Mouse (Mus musculus) ES-E14 (cell line): ENCODE data around the gene Asb16. TPM values are rescaled to one million over a fixed set of nuclear protein-coding genes. Genes with fewer than 3 reads are reported as not detected.

Source experiments
- DNase-seq: peaks from one replicate; pipeline ENCODE4 v3.0.0-alpha.2; 2013; ENCODE audit warnings: low read depth, low spot score
- H3K27ac ChIP-seq: 2 replicates; pipeline ENCODE4 v1.5.1; 2012; ENCODE audit warnings: low read depth, mild to moderate bottlenecking, low read length, moderate library complexity, mixed read lengths; ENCODE audit not compliant: poor library complexity, insufficient read depth, severe bottlenecking
- H3K36me3 ChIP-seq: 2 replicates; pipeline ENCODE4 v1.6.1; 2012; ENCODE audit warnings: mild to moderate bottlenecking, low read length, moderate library complexity, mixed read lengths; ENCODE audit not compliant: control insufficient read depth, poor library complexity, insufficient read depth, severe bottlenecking
- H3K4me1 ChIP-seq, 2 experiments: fragments of 150-350 bp in 1 of 2; sonication (generic) in 1 of 2; 2 replicates each; pipeline ENCODE4 v1.6.1; 2012; ENCODE audit warnings: low read length in 2 of 2, mild to moderate bottlenecking in 1 of 2, mixed read lengths in 1 of 2; ENCODE audit not compliant: control insufficient read depth in 2 of 2, insufficient read depth in 2 of 2, poor library complexity in 1 of 2
- H3K4me3 ChIP-seq, 2 experiments: fragments of 150-350 bp in 1 of 2; sonication (generic) in 1 of 2; 2 replicates each; pipeline ENCODE4 v1.5.1; 2012; ENCODE audit warnings: low read length in 2 of 2, low read depth in 1 of 2, mild to moderate bottlenecking in 1 of 2, mixed read lengths in 1 of 2; ENCODE audit not compliant: insufficient read depth in 1 of 2, poor library complexity in 1 of 2, severe bottlenecking in 1 of 2
- H3K9ac ChIP-seq: 2 replicates; pipeline ENCODE4 v1.6.1; 2012; ENCODE audit warnings: low read depth, mild to moderate bottlenecking, low read length, mixed read lengths; ENCODE audit not compliant: poor library complexity, insufficient read depth, severe bottlenecking
- H3K9me3 ChIP-seq: fragments of 150-350 bp; sonication (generic); 2 replicates; pipeline ENCODE4 v1.6.1; 2012; ENCODE audit warnings: low read depth, mild to moderate bottlenecking, low read length; ENCODE audit not compliant: control insufficient read depth, insufficient read depth
- CHD2 ChIP-seq: IDR thresholded peaks from 2 replicates; pipeline ENCODE4 v1.6.1; 2014; ENCODE audit warnings: mild to moderate bottlenecking, low read depth, low read length, inconsistent platforms
- HCFC1 ChIP-seq: IDR thresholded peaks from 2 replicates; pipeline ENCODE4 v1.6.1; 2012; ENCODE audit warnings: low read length, inconsistent platforms, borderline replicate concordance; ENCODE audit not compliant: insufficient read depth
- MAFK ChIP-seq: IDR thresholded peaks from 2 replicates; pipeline ENCODE4 v1.6.1; 2014; ENCODE audit warnings: mild to moderate bottlenecking, low read depth, low read length, inconsistent platforms; ENCODE audit not compliant: insufficient read depth
- ZC3H11A ChIP-seq: IDR thresholded peaks from 2 replicates; pipeline ENCODE4 v1.6.1; 2012; ENCODE audit warnings: low read depth, mild to moderate bottlenecking, inconsistent platforms, low read length, borderline replicate concordance
- ZNF384 ChIP-seq: IDR thresholded peaks from 2 replicates; pipeline ENCODE4 v1.6.1; 2012; ENCODE audit warnings: low read depth, low read length, inconsistent platforms
- in situ Hi-C, 2 experiments: fragments of 600-800 bp; cut with MboI; formaldehyde crosslinking; loops; one replicate each; pipeline ENCODE4 v1.15.1; 2025; ENCODE audit warnings: low sequenced_read_pairs in 2 of 2, inconsistent platforms in 1 of 2; ENCODE audit not compliant: unreplicated experiment in 2 of 2
- total RNA-seq: library from RNA; depleted of rRNA; stranded (reverse); fragments of 300-350 nt; gene quantifications from 2 replicates; pipeline ENCODE4 v1.2.3, GENCODE M21; 2012

Asb16 gene
- total RNA-seq, 1 experiment: 0.98 TPM

DNA sequence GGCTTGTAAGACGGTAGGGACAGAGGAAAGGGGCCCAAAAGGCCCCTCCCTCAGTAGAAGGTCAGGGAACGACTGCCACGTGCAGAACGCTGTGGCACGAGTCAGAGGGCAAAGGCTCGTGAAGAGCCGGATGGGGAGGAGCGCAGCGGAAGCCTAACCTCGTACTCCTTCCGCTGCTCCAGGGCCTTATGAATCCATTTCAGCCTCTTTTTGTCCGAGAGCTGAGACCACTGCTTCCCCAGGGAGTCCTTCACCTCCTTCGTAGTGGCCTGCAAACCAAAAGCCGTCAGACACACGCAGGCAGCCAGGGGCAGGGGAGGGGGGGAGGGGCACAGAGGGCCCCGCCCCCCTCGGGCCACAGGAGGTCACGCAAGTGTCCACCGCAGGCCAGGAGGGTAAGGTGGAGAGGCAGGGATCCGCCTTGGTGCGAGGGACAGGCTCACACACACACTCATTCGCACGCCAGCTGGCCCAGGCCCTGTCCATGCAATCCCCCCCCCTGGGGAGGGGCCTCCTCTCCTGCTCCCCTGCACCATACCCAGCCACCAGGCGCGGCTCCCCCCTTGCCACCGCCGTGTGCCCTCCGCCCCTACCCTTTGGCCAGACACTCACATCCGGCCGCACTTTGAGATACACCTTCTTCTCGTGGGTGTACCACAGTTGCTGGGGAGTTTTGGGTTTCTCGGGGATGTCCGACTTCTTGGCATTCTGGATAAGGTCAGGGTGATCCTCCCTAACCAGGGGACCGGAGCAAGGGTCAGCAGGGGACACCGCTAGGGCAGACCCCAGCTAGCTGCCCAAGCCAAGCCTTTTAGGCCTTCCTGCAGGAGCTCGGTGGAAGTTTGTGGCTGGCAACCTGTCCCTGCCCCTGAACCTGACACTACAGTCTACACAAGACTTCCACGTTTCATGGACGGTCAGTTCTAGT lies 42.5 kb downstream of the Asb16 start:
- H3K9me3 ChIP-seq: no peaks in the 10 kb centered on the region
- no peak for DNase-seq
- peaks cover 88% of the 10 kb centered on the region for H3K36me3 ChIP-seq
- peak overlapping the region; percentile 5 to 61; a peak in 3 of 4 replicates for H3K4me3 ChIP-seq
- in situ Hi-C loops: no loop called here
- peak overlapping the region; percentile 17 for H3K27ac ChIP-seq
- no peak for TF ChIP-seq CHD2
- TF ChIP-seq HCFC1: no peak
- TF ChIP-seq MAFK: no peak
- TF ChIP-seq ZC3H11A: no peak
- no peak for TF ChIP-seq ZNF384
- H3K4me1 ChIP-seq: peaks cover 6 to 30% of the 10 kb centered on the region in 2 experiments; a peak in 3 of 4 replicates
- peak overlapping the region; percentile 60 for H3K9ac ChIP-seq

DNA sequence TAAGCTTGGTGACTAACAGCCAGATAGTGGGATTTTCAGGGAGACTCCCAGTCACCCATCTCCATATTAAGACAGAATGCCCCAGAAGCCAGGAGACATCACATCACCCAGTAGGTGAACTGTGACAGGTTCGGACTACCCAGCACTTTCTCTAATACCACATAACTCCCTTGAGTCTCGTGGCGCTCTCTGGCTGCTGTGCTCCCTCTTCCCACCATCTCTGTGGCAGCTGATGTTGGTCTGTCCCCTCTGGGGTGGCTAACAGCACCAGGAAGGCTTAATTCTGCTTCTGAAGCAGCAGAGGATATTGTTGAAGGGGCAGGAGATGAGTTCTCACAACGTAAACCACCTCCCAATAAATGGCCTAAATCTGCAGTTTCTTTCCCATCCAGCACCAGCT lies 43.4 kb downstream of the Asb16 start:
- Histone ChIP-seq H3K4me1 (peaks cover 6 to 28% of the 10 kb centered on the region in 2 experiments; a peak in 3 of 4 replicates), H3K27ac (no peak overlapping the region), H3K4me3 (no peak overlapping the region), H3K36me3 (peaks cover 78% of the 10 kb centered on the region), H3K9me3 (no peaks in the 10 kb centered on the region), H3K9ac (no peak overlapping the region)
- DNase-seq: no peak
- no peak for TF ChIP-seq MAFK
- no peak for TF ChIP-seq CHD2
- TF ChIP-seq ZC3H11A: no peak
- no peak for TF ChIP-seq ZNF384
- TF ChIP-seq HCFC1: no peak
- in situ Hi-C loops: no loop called here

DNA sequence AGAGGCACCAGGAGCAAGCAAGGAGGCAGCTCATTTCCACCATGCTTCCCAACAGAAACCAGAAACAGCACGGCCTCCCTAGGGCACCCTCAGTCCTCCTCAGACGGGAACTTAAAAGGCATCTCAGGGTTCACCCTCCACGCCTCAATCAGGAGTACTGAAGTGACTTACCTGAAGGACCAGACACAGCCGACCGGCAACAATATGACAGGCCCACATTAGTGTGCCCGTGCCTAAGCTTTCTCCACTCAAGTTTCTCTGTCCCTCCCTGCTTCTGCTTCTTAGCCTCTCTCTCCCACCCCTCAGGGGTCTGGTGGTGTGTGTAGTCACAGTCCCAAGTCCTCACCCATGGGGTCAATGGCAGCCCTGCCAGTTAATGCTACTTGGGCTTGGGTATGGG lies 44.0 kb downstream of the Asb16 start:
- H3K9me3 ChIP-seq: no peaks in the 10 kb centered on the region
- H3K9ac ChIP-seq: no peak overlapping the region
- TF ChIP-seq HCFC1 (no peak), CHD2 (no peak), ZNF384 (no peak), ZC3H11A (no peak), MAFK (no peak)
- peaks cover 72% of the 10 kb centered on the region for H3K36me3 ChIP-seq
- peaks cover 6 to 28% of the 10 kb centered on the region in 2 experiments; a peak in 3 of 4 replicates for H3K4me1 ChIP-seq
- H3K27ac ChIP-seq: no peak overlapping the region
- DNase-seq: no peak
- in situ Hi-C loops: no loop called here
- H3K4me3 ChIP-seq: no peak overlapping the region

DNA sequence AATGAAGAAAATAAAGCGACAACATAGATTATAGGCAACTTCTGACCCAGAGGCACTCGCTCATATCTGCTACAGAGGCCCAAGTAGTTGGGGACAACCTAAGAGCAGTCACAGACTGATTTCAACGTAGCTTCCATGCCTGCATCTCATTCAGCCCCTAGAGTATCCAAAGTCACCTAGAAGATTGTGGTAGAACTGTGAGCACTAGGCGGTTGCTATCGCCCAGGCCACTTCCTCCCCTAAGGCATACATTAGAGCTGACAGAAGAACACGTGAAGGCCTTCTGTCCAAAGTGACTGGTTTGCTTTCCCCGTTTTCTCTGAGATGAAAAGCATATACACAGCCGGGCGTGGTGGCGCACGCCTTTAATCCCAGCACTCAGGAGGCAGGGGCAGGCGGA lies 45.8 kb downstream of the Asb16 start:
- in situ Hi-C loops: no loop called here
- Histone ChIP-seq H3K36me3 (peaks cover 58% of the 10 kb centered on the region), H3K4me1 (peaks cover 5 to 28% of the 10 kb centered on the region in 2 experiments; a peak in 3 of 4 replicates), H3K4me3 (no peak overlapping the region), H3K27ac (no peak overlapping the region), H3K9ac (no peak overlapping the region), H3K9me3 (no peaks in the 10 kb centered on the region)
- DNase-seq: no peak
- no peak for TF ChIP-seq HCFC1
- no peak for TF ChIP-seq ZNF384
- TF ChIP-seq ZC3H11A: no peak
- no peak for TF ChIP-seq MAFK
- TF ChIP-seq CHD2: no peak
